Mouse (Mus musculus): ENCODE results near the gene Tom1l1.
A peak's percentile ranks its signal among the peaks of the same experiment; 100 is the strongest.

The Tom1l1 gene

GRCm38 (mm10) chr11:90667325-90667724 lies 20.8 kb downstream of the Tom1l1 start:
- DNase-seq (ENCODE audit: low spot score), result no peak

GRCm38 (mm10) chr11:90666916-90667315 lies 21.2 kb downstream of the Tom1l1 start:
- DNase-seq (ENCODE audit: low spot score), result no peak

- no peak for DNase-seq (ENCODE audit: low spot score)
These were observed 21.9 kb downstream of the Tom1l1 start for GRCm38 (mm10) chr11:90666144-90666757.

- DNase-seq (ENCODE audit: low spot score), result no peak
These were observed 23.0 kb downstream of the Tom1l1 start for GRCm38 (mm10) chr11:90665161-90665560.

- no peak for DNase-seq (ENCODE audit: low spot score)
These were observed 23.7 kb downstream of the Tom1l1 start for GRCm38 (mm10) chr11:90664345-90664986.

- DNase-seq (ENCODE audit: low spot score), result no peak
These were observed 24.4 kb downstream of the Tom1l1 start for GRCm38 (mm10) chr11:90663618-90664297.

GRCm38 (mm10) chr11:90663052-90663451 lies 25.1 kb downstream of the Tom1l1 start:
- no peak for DNase-seq (ENCODE audit: low spot score)

GRCm38 (mm10) chr11:90660662-90661061 lies 27.5 kb downstream of the Tom1l1 start:
- DNase-seq (ENCODE audit: low spot score), result no peak

- no peak for DNase-seq (ENCODE audit: low spot score)
These were observed 30.6 kb downstream of the Tom1l1 start for GRCm38 (mm10) chr11:90657527-90657926.

GRCm38 (mm10) chr11:90652603-90653002 lies 35.6 kb downstream of the Tom1l1 start:
- no peak for DNase-seq (ENCODE audit: low spot score)

GRCm38 (mm10) chr11:90650231-90650885 lies 37.8 kb downstream of the Tom1l1 start:
- DNase-seq (ENCODE audit: low spot score), result no peak

GRCm38 (mm10) chr11:90649777-90650176 lies 38.4 kb downstream of the Tom1l1 start:
- DNase-seq (ENCODE audit: low spot score), result no peak

- peak; percentile 22 for DNase-seq (ENCODE audit: low spot score)
These were observed 49.8 kb downstream of the Tom1l1 start for GRCm38 (mm10) chr11:90638312-90638830.

- peak; percentile 88 for DNase-seq (ENCODE audit: low spot score)
These were observed 50.5 kb downstream of the Tom1l1 start, which contains the start of the genes Stxbp4 and Cox11 for GRCm38 (mm10) chr11:90637440-90638311. Gene Stxbp4 (minus strand): TSS chr11:90638084. Gene Cox11 (plus strand): TSS chr11:90638173.

- DNase-seq (ENCODE audit: low spot score), result no peak
These were observed 53.5 kb downstream of the Tom1l1 start for GRCm38 (mm10) chr11:90634661-90635060.

- DNase-seq (ENCODE audit: low spot score), result no peak
These were observed 55.7 kb downstream of the Tom1l1 start for GRCm38 (mm10) chr11:90632480-90632879.

- DNase-seq (ENCODE audit: low spot score), result no peak
These were observed 60.4 kb downstream of the Tom1l1 start for GRCm38 (mm10) chr11:90627751-90628150.

GRCm38 (mm10) chr11:90625174-90625573 lies 63.0 kb downstream of the Tom1l1 start:
- DNase-seq (ENCODE audit: low spot score), result no peak

- DNase-seq (ENCODE audit: low spot score), result peak; percentile 36
These were observed 64.7 kb downstream of the Tom1l1 start for GRCm38 (mm10) chr11:90623477-90623876.

GRCm38 (mm10) chr11:90622500-90622899 lies 65.7 kb downstream of the Tom1l1 start:
- DNase-seq (ENCODE audit: low spot score), result no peak

GRCm38 (mm10) chr11:90622044-90622443 lies 66.1 kb downstream of the Tom1l1 start:
- no peak for DNase-seq (ENCODE audit: low spot score)
